Mouse (Mus musculus): ENCODE results near the gene Ilkap. TPM values are rescaled to one million over a fixed set of nuclear protein-coding genes. Genes with fewer than 3 reads are reported as not detected.

Gene Ilkap
- polyA plus RNA-seq, 1 experiment from 2014 or later: 165 TPM

GRCm38 (mm10) chr1:91412286-91413029, 13.8 kb upstream of the Ilkap start:
- Histone ChIP-seq H3K27me3 (ENCODE audit: insufficient read depth, poor library complexity, severe bottlenecking) (peaks cover 6% of the 10 kb centered on the region), H3K36me3 (peaks cover 19% of the 10 kb centered on the region), H3K4me3 (peak overlapping the region; percentile 78), H3K4me1 (replicated peaks) (peaks cover 62% of the 10 kb centered on the region), H3K27ac (peak overlapping the region; percentile 96), H3K9me3 (no peaks in the 10 kb centered on the region)
- DNase-seq (ENCODE audit: low spot score): peak; percentile 44
- WGBS: 4% methylated on average over 65 of the region's 65 CpGs

- Histone ChIP-seq H3K4me1 (replicated peaks) (peaks cover 62% of the 10 kb centered on the region), H3K4me3 (peak overlapping the region; percentile 78), H3K36me3 (peaks cover 19% of the 10 kb centered on the region), H3K9me3 (no peaks in the 10 kb centered on the region), H3K27ac (peak overlapping the region; percentile 96), H3K27me3 (ENCODE audit: insufficient read depth, poor library complexity, severe bottlenecking) (peaks cover 6% of the 10 kb centered on the region)
- WGBS: 61% methylated on average over 8 of the region's 8 CpGs
- no peak for DNase-seq (ENCODE audit: low spot score)
Observed at GRCm38 (mm10) chr1:91411631-91412285, 13.1 kb upstream of the Ilkap start.

- no peaks in the 10 kb centered on the region for H3K9me3 ChIP-seq
- H3K4me3 ChIP-seq: no peak overlapping the region
- H3K36me3 ChIP-seq: peaks cover 19% of the 10 kb centered on the region
- no peak for DNase-seq (ENCODE audit: low spot score)
- peaks cover 25% of the 10 kb centered on the region for H3K4me1 ChIP-seq (replicated peaks)
- no peak overlapping the region for H3K27ac ChIP-seq
- peaks cover 17% of the 10 kb centered on the region for H3K27me3 ChIP-seq (ENCODE audit: insufficient read depth, poor library complexity, severe bottlenecking)
- WGBS: 80% methylated on average over 4 of the region's 4 CpGs
Observed at GRCm38 (mm10) chr1:91407819-91408218, 9.2 kb upstream of the Ilkap start.

- Histone ChIP-seq H3K36me3 (peaks cover 5% of the 10 kb centered on the region; the same call in 1 of the 2 replicates), H3K27me3 (ENCODE audit: insufficient read depth, poor library complexity, severe bottlenecking) (peaks cover 11% of the 10 kb centered on the region), H3K4me3 (no peak overlapping the region), H3K9me3 (no peaks in the 10 kb centered on the region), H3K4me1 (replicated peaks) (peaks cover 4% of the 10 kb centered on the region), H3K27ac (no peak overlapping the region)
- no peak for DNase-seq (ENCODE audit: low spot score)
- WGBS: 59% methylated on average over 23 of the region's 23 CpGs
Observed at GRCm38 (mm10) chr1:91405406-91406169, 7.0 kb upstream of the Ilkap start.

- Histone ChIP-seq H3K9me3 (no peaks in the 10 kb centered on the region), H3K4me1 (replicated peaks) (no peaks in the 10 kb centered on the region; the same call in 1 of the 2 replicates), H3K27me3 (ENCODE audit: insufficient read depth, poor library complexity, severe bottlenecking) (peaks cover 11% of the 10 kb centered on the region), H3K4me3 (no peak overlapping the region), H3K27ac (no peak overlapping the region), H3K36me3 (no peaks in the 10 kb centered on the region)
- no peak for DNase-seq (ENCODE audit: low spot score)
- WGBS: 40% methylated on average over 1 of the region's 1 CpGs
Observed at GRCm38 (mm10) chr1:91404976-91405375, 6.4 kb upstream of the Ilkap start.

- no peaks in the 10 kb centered on the region for H3K27me3 ChIP-seq (ENCODE audit: insufficient read depth, poor library complexity, severe bottlenecking)
- DNase-seq (ENCODE audit: low spot score): no peak
- WGBS: under 1% methylated on average over 12 of the region's 12 CpGs
- H3K27ac ChIP-seq: peak overlapping the region; percentile 98
- peak overlapping the region; percentile 87 for H3K4me3 ChIP-seq
- H3K9me3 ChIP-seq: no peaks in the 10 kb centered on the region
- H3K36me3 ChIP-seq: peaks cover 42% of the 10 kb centered on the region
- peaks cover 27% of the 10 kb centered on the region for H3K4me1 ChIP-seq (replicated peaks)
Observed at GRCm38 (mm10) chr1:91397927-91398259, 722 bp downstream of the Ilkap start.

- Histone ChIP-seq H3K4me3 (no peak overlapping the region), H3K4me1 (replicated peaks) (0 out of 2 replicates have a peak, but pooled peaks cover 3% of the 10 kb centered on the region), H3K27ac (no peak overlapping the region), H3K9me3 (no peaks in the 10 kb centered on the region), H3K36me3 (peaks cover 98% of the 10 kb centered on the region), H3K27me3 (ENCODE audit: insufficient read depth, poor library complexity, severe bottlenecking) (no peaks in the 10 kb centered on the region)
- DNase-seq (ENCODE audit: low spot score): no peak
- whole genome bisulfite sequencing: 96% methylated on average over 5 of the region's 5 CpGs
Observed at GRCm38 (mm10) chr1:91390369-91390768, 8.2 kb downstream of the Ilkap start.

- no peak for DNase-seq (ENCODE audit: low spot score)
- Histone ChIP-seq H3K27ac (no peak overlapping the region), H3K36me3 (peaks cover 98% of the 10 kb centered on the region), H3K9me3 (no peaks in the 10 kb centered on the region), H3K4me3 (no peak overlapping the region), H3K27me3 (ENCODE audit: insufficient read depth, poor library complexity, severe bottlenecking) (no peaks in the 10 kb centered on the region), H3K4me1 (replicated peaks) (no peaks in the 10 kb centered on the region)
- 94% methylated on average over 4 of the region's 4 CpGs for WGBS
Observed at GRCm38 (mm10) chr1:91381091-91381471, 17.5 kb downstream of the Ilkap start.

GRCm38 (mm10) chr1:91380453-91381090, 18.0 kb downstream of the Ilkap start:
- Histone ChIP-seq H3K36me3 (peaks cover 98% of the 10 kb centered on the region), H3K27me3 (ENCODE audit: insufficient read depth, poor library complexity, severe bottlenecking) (no peaks in the 10 kb centered on the region), H3K9me3 (no peaks in the 10 kb centered on the region), H3K4me1 (replicated peaks) (no peaks in the 10 kb centered on the region), H3K27ac (no peak overlapping the region), H3K4me3 (no peak overlapping the region)
- 67% methylated on average over 7 of the region's 7 CpGs for WGBS
- DNase-seq (ENCODE audit: low spot score): peak; percentile 75

- 94% methylated on average over 6 of the region's 6 CpGs for WGBS
- Histone ChIP-seq H3K4me3 (no peak overlapping the region), H3K27ac (no peak overlapping the region), H3K36me3 (peaks cover 98% of the 10 kb centered on the region), H3K9me3 (no peaks in the 10 kb centered on the region), H3K27me3 (ENCODE audit: insufficient read depth, poor library complexity, severe bottlenecking) (no peaks in the 10 kb centered on the region), H3K4me1 (replicated peaks) (no peaks in the 10 kb centered on the region)
- DNase-seq (ENCODE audit: low spot score): no peak
Observed at GRCm38 (mm10) chr1:91373414-91373835, 25.2 kb downstream of the Ilkap start.

GRCm38 (mm10) chr1:91370055-91370454, 28.6 kb downstream of the Ilkap start:
- peaks cover 20% of the 10 kb centered on the region for H3K4me1 ChIP-seq (replicated peaks)

GRCm38 (mm10) chr1:91369408-91369807, 29.2 kb downstream of the Ilkap start:
- H3K36me3 ChIP-seq: peaks cover 59% of the 10 kb centered on the region
- peaks cover 34% of the 10 kb centered on the region for H3K27me3 ChIP-seq (ENCODE audit: insufficient read depth, poor library complexity, severe bottlenecking)
- peaks cover 4% of the 10 kb centered on the region; the same call in 1 of the 2 replicates for H3K9me3 ChIP-seq
- peaks cover 20% of the 10 kb centered on the region for H3K4me1 ChIP-seq (replicated peaks)
- WGBS: 72% methylated on average over 4 of the region's 4 CpGs
- H3K27ac ChIP-seq: 0 out of 2 replicates have a peak overlapping the region, but pooled peaks have one; percentile 12
- DNase-seq (ENCODE audit: low spot score): no peak
- no peak overlapping the region for H3K4me3 ChIP-seq

More at GRCm38 (mm10) chr1:91370055-91370454, 28.6 kb downstream of the Ilkap start:
- no peak overlapping the region for H3K27ac ChIP-seq
- peaks cover 66% of the 10 kb centered on the region for H3K36me3 ChIP-seq
- no peak overlapping the region for H3K4me3 ChIP-seq
- H3K9me3 ChIP-seq: no peaks in the 10 kb centered on the region
- no peak for DNase-seq (ENCODE audit: low spot score)
- peaks cover 32% of the 10 kb centered on the region for H3K27me3 ChIP-seq (ENCODE audit: insufficient read depth, poor library complexity, severe bottlenecking)
- WGBS: 91% methylated on average over 23 of the region's 23 CpGs

All from hindbrain, embryonic 10.5 days (tissue).